Mouse (Mus musculus) liver (tissue): ENCODE data around the gene Akap2.

ENCODE experiments used
- DNase-seq: peaks from one replicate; pipeline ENCODE4 v3.0.0-alpha.2; 2020; ENCODE audit warnings: mixed read lengths

Akap2 gene

DNA sequence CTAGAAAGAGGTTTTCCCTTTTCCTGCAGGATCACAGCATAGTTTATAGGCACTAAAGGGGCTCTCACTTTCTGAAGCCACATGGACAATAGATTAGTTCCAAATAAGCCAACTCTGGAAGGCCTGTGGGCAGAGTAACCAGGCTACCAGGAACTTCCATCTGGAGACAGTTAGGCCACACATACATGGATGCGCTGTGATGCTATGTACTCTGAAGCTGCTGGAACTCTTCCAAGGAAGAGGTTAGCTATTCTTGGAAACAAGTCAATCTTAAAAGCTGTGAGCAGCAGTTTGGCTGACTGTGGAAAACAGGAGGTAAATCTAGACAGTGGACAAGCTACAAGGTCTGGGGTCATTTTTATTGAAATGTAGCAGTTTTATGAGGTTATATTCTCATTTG, 46.9 kb downstream of the Akap2 start:
- no peak for DNase-seq

DNA sequence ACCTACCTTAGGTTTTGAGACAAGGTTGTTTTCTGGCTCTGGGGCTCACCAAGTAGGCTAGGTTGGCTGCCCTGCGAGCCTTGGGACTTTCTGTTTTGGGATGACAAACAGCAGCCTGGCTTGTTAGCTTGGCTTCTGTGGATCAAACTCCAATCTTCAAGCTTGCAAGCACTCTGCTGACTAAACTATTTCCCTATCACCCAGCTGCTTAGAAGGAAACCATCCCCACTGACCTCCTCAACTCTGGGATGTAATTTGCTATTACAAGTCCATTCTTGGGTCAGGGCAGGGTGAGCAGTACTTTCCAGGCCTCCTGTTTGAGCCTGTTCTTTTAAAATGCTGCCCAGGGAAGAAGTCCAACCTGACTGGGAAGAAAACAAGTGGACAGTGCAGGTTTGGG, 47.5 kb downstream of the Akap2 start:
- no peak for DNase-seq

DNA sequence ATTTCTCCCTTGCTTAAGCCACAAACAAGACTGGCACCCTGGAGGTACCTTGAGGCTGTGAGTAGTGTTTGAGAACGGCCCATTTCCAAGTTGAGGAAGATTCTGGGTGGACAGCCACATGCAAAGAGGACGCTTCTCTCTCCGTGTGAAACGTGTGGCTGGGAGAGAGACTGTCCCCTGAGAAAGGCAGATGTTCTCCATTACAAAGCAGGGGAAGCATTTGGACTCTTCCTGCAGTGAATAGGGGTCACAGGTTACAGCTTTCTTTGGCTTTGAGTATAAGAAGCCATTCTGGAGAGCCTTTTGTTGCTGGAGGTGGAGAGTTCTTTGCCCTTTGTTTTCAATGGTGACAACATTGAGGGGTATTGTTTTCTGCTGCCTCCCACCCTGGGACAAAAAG, 48.3 kb downstream of the Akap2 start:
- DNase-seq, result no peak

DNA sequence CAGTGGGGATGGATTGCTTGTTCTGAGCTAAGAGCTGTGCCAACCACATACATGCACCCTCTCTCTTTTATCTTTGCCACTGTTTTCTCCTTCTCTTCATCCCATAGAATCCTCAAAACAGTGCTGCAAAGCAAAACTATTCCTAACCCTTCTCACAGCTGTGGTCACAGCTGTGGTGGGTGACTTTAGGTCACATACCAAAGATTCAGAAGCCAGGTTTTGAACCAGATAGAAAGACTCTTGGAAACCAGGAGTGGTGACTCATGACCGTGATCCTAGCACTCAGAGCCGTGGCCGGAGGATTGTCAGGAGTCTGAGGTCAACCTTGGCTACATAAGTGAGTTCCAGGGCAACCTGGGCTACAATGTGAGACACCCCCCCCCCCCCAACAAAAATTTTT, 51.5 kb downstream of the Akap2 start:
- no peak for DNase-seq

DNA sequence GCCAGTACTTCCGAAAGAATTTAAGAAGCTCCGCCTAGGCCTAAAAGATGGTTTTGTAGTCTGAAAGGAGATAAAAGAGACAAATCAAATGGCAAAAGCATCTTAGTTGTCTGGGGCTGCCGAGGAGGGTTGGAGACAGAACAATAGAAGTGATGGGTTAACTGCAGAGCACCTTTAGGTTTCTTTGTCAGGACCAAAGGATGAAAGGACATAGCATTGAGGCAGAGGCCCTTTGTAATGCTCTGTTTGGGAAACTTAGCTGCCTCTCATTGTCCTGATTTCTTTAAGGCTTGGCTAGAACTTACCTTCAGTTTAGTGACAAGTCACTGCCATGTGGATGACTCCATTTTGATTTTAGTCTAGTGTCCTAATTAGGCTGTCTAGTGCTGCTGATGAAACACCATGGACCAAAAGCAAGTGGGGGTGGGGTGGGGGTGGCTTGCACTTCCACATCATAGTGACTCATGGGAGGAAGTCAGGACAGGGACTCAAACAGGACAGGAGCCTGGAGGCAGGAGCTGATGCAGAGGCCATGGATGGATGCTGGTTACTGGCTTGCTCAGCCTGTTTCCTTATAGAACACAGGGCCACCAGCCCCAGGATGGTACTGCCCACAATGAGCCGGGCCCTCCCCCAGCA, 52.8 kb downstream of the Akap2 start:
- DNase-seq, result no peak

DNA sequence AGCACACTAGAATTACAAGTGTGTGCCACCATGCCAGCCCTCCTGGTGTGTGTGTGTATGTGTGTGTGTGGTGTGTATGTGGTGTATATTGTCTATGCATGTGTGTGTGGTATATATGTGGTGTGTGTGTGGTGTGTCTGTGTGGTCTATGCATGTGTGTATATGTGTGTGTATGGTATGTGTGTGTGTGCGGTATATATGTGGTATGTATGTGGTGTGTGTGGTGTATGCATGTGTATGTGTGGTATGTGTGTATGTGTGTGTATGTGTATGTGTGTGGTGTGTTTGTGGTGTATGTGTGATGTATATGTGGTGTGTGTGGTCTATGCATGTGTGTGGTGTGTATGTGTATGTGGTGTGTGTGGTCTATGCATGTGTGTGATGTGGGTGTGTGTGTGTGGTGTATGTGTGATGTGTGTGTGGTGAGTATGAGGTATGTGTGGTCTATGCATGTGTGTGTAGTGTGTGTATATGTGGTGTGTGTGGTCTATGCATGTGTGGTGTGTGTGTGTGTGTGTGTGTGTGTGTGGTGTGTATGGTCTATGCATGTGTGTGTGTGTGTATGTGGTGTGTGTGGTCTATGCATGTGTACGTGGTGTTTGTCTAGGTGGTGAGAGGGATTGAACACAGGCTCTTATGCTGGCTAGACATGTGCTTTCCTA, 54.2 kb downstream of the Akap2 start:
- no peak for DNase-seq

DNA sequence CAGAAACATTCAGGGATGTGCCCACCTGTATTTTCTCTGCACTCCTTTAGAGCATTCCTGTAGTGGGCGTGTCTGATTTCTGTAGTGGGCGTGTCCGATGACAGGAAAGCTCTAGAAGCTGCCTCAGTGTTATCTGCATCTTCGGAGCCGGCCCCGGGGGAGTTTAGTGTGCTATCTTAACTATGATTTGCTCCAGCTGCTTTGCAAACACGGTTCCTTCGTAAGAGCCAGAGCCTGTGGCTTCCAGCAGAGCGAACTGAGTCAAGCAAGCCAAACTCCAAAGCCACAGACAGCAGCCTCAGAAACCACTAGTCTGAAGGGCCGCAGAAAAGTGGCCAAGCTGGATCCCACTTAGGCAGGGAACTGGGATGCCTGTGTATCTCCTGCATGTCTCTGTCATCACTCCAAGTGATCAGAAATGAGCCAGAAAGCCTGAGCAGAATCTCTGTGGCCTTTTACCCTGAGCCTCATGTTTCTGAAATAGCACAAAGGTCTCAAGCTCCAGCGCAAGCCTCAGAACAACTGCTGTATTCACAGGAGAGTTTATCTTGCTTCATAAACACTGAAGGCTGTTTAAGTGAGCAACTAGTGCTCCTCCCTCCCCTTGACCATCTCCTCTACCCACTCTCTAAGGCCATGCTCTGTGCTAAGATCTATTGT, 55.5 kb downstream of the Akap2 start:
- DNase-seq, result peak; percentile 63

DNA sequence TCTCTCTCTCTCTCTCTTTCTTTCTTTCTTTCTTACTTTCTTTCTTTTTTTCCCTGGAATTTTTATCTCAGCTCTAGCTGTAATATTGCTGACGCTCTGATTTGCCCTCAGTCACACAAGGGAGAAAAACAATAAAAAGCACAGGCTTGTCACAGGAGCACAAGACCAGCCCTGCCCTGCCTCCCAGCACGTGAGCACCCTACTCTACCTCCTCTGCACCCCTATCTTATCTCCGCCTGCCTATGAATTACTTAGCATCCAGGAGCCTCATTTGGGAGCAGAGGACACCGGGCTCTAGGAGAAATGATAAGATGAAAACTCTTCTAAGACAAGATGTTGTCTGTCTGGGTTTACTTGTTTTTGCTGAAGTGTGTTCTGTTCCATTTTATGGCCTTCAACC, 57.1 kb downstream of the Akap2 start:
- DNase-seq, result no peak

DNA sequence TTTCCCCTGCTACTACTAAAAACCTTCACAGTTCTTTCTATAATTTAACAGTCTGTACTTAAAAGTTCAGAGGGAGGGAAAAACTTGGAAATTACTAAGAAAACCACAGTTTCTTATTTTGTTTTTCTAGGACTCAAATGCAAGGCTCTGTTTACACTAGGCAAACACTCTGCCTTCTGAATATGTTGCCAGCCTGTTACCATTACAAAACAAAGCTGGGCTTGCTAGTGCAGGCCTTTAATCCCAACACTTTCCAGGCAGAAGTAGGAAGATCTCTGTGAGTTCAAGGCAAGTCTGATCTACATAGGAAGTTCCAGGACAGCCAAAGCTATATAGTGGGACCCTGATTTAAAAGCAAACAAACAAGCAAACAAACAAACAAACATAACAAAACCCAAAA, 58.1 kb downstream of the Akap2 start:
- no peak for DNase-seq

DNA sequence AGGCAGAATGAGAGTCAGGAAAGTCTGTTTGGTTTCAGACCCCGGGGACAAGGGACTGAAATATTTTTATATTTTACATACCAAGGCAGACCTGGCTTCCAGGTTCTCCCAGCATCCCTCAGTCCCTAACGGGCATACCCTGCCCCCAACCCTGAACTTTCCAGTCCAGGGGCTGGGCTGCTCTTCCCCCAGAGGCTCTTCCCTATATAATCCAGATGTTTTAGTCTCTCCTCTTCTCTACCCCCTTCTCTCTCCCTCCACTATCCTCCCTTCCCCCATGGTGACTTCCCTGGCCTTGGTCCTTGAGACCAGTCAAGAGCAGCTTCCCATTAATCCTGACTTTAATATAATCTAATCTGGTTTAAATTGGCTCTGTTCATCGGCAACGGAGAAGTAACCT, 62.9 kb downstream of the Akap2 start:
- no peak for DNase-seq

DNA sequence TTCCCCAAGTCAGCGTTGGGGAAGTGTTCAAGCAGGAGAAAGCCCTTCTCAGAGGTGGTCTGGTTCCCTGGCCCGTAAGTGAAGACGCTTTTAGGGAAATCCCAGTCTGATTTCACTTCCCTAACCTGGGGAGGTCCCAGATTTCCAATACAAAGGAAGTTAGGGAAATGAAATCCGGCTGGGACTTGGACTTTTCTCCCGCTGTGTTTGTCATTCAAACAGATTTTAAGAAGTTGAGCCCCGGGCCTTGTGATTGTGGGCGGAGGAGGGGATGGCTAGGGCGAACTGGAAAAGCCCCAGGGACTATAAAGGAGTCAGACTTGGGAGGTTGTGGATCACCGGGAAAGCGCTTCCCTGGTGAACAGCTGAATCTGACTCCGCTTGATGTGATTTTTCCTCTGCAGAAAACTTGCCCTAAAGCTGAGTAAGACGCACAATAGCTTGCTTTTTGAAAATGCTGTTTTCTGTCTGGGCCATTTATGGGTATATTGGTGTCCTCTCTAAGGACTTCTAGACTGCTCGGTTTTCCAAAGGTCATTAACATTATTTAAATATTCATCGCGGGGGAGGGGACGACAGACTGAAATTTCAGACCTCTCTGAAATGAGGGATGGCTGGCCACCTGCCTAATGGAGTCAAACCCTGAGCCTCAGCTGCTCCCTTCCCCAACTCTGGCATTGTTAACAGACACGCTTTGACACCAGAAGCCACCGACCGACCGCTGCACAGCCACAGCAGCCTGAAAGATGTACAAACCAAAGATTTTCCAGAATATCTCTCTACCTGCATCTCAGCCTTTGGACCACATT, 63.6 kb downstream of the Akap2 start:
- no peak for DNase-seq

DNA sequence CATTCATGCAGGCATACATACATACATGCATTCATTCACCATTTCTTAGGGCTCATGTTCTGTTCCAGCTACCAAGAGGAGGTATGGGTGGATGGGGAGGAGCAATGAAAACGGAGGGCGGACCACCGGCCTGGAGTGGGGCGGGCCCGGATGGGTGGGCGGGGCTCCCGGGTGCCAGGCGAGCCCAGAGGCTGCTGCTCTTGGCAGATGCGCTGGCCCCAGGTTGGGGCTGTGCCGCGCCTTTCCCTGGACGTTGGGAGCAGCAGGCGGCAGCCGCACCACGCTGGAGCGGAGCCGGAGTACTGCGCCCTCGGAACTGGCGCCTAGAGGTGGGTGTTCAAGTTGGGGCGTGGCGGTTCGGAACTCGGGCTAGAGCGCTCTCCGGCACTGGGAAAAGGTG, 64.5 kb downstream of the Akap2 start:
- peak; percentile 75 for DNase-seq

DNA sequence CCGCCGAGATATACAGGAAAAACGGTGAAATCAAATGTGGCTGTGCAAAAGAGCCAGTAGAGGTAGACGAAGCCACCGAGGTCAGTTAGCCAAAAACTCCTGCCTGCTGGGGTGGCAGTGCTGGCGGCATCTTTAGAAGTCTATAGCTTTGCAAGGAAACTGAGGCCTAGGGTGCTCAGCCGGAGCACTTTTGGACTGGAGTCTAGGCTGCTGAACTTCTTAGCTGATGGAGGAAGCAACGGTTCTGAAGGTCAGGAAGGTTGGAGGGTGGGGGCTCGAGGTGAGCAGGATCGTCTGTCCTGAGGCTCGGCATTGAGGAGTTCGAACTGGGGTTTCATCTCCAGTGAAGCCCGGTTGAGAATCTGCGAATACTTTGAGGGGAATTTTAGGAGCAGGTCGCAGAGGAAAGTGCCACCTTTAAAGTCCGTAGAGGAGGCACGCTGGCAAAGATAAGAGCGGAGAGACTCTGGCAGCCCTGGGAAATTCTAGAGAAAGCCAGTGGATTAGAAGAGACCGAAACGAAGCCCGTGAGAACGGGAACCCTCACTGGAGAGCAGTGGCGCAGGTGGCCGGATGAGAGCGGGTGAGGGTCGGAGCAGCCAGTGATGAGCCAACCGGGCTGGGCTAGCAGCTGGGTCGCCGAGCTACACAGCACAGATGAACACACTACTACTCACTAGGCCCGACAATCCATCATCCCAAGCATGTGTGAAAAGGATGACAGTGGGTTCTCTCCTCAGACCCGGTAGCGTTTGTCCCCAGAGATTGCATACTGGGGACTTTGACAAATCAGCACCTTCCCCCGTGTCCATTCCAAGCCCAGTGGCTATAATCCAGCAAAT, 65.3 kb downstream of the Akap2 start:
- no peak for DNase-seq

DNA sequence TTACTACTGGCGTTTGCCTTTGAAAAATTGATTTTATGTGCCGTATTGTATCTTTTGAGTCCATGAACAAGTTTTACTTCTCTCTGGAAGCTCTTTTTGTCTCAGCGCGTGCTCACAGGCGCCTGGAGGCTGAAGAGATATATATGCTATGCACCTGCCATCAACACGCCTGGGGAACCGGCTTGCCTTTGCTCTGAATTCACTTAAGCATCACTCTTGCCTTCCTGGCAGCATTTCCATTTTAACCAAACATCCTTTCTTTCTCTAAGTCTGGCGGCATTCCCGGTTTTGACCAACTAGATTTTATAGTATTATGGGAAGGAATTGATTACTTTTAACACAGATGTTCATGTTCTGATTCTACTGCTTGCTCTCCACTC, 65.9 kb downstream of the Akap2 start:
- DNase-seq, result no peak

DNA sequence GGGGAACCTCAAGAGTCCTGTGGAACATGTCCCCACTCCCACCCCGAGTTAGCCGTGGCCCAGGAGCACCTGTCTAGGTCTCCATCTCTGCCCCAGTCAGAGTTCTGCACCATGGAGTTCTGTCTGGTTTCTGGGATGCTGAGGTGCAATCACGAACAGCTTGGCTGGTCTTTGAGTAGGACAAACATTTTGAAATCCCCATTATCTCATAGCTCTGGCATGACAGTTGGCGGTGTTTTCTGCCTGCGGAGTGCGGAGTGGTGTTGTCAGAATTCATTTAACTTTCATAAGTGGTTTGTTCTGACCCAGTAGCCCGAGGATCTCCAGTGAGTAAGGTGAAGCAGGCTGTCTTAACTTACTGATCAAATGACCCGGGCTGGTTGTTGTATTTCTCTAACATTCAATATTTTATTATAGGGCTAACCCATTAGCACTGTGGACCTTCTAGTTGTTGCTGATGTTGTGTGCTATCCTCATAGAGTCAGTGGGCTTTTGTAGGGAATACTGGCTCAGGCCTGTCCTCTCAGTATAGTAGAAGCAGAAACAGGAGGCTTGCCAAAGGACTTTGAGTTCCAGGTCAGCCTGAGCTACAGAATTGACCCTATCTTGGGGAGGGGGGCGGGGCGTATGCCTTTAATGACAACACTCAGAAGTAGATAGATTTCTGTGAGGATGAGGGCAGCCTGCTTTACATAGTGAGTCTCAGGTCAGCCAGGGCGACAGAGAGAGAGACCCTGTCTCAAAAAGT, 66.6 kb downstream of the Akap2 start:
- no peak for DNase-seq

DNA sequence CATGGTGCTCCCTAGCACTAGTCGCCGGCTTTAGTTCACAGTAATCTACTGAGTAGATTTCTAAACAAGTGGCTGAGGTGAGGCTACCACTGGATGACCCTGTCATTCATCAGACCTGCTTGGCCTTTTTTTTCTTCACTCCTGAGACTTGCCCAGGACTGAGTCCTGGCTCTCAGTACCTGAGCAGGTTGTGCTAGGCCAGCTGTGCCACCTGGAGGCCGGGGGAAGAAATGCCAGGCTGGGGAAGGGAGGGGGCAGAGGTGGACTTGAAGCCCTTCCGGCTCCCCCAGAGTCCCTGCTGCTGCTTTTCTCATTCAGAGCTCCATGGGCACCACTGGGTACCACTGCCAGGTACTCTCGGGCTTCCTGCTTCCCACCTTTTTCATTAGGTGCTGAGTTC, 71.3 kb downstream of the Akap2 start:
- no peak for DNase-seq

DNA sequence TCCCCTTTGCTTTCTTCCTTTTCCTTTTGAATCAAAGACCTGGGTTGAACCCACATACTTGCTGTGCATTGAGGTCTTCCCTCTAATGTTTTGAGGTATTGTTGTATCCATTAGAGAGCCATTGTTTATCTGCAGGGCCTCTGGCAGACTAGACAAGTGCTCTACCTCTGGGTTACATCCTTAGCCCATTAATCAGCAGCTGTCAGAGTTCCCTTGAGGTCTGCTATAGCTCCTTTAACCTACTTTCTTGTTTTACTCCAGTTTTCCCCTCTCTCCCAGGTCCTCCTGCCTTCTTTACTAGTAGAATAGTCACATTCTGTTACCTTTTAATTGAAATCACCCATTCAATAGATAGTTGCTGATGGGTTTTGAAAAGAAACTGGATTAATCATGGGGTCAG, 71.7 kb downstream of the Akap2 start:
- no peak for DNase-seq

DNA sequence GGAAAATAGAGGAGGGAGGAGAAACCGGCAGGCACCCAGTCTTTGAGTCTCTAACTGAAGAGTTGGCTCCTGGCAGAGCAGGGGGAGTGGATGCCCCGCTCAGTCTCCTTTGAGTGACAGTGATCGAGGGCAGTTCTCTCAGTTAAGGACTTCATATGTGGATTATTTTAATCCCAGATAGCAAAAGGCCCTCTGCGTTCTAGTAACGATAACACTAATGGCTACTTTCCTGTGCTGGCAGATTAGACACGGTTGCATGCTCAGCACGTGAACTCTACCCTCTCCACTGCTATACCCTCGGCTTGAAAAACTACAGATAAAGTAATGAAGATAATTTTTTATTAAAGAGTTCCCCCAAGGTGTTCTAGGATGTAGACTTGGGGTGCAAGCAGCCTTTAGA, 76.5 kb downstream of the Akap2 start:
- DNase-seq, result no peak

DNA sequence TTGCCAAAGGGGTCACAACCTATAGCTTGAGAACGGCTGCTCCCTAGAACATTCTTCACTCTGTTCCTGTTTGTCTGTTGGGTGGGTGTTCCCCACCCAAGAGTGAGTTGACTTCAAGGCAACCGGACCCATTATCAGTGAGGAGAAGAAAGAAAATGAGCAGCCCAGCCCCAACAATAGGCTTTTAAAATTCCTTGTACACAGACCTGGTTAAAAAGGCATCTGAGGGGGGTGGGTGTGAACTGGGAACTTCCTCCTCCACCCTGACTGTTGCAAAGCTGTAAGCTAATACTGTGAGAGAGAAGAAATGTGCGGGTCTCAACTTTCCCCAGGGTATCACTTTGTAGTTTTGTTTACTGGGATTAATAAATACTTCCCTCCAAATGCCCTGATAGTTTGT, 77.1 kb downstream of the Akap2 start:
- DNase-seq, result no peak

DNA sequence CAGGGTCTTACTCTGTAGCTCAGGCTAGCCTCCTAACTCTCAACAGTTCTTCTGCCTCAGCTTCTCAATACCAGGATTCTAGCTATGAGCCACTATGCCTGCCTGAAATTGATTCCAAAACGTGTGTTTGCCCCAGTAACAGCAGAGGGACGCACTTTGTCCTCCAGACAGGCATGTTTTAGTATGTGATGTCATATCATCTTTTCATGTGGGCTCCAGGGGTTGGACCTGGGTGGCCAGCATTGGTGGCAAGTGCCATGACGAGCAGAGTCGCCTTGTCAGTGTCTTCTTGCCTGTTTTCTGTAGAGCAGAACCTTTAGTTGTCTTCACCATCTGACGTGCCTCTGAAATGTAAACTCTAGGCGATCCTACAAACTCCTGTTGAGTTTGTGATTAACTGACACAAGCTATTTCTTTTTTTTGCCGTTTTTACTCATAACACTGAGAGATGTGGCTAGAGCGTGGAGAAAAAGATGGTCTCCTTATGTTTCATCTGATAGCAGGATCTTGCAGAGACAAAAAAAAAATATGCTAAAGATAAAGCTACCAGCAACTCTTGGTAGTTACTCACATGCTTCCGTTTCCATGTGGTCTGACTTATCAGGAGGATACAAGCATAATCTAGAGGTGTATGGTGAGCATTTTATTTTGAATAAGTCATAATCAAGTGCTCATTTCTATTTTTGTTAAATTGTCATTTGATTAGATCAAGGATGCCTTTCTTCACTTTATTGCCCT, 80.3 kb downstream of the Akap2 start:
- DNase-seq, result no peak

DNA sequence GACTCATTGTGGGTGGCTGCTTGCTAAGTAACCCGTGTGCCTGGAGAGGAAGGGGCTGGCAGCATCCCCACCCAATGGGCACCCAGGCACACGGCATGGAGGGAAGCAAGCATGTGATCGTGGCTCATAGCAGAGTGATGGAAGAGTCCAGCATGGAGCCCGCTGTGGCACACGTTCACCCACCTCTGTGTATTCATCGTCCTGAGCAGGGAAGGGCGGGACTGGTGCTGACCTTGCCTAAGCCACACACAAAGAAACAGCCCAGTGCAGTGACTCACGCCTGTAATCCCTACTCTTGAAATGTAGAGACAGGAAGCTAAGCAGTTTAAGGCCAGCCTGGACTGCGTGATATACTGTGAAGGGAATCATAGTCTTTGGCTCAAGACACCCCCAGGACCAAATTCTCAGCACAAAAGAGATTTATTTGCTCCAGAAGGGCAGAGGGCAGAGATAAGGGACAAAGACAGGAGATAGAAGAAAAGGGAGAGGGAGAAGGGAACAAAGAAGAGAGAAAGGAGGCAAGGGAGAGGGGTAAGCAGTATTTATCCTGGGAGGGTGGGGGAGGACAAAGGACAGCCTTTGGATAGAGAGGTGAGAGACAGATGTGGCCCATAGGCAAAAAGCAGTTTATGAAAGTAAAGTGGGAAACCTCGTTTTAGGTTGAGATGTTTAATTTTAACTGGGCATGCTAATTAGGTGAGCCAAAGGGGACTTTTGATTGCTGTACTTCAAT, 81.0 kb downstream of the Akap2 start:
- DNase-seq, result no peak
